Mouse (Mus musculus) gastrocnemius, postnatal 10 days (tissue): Measurements from ENCODE around the gene Wdr5. TPM values are rescaled to one million over a fixed set of nuclear protein-coding genes. Genes with fewer than 3 reads are reported as not detected.

Experiments used
- total RNA-seq, 2 experiments: library from RNA; stranded (reverse); gene quantifications; 2 replicates each; pipeline ENCODE4 v1.2.3; 2021

The Wdr5 gene
- total RNA-seq, 2 experiments from 2014 or later = 27.4 to 27.8 TPM

Other genes with a start within 250 kb of the Wdr5 start
- gene Vav2, start 88.1 kb upstream of the Wdr5 start, total RNA-seq = 1 to 10 TPM; 5.6 to 8.9 TPM
- gene Brd3os, start 72.8 kb upstream of the Wdr5 start, total RNA-seq = 1 to 10 TPM in 1 of 2 experiments, under 1 TPM in 1; 0.94 to 1.6 TPM
- 10 to 100 TPM; 52.3 to 53.6 TPM for gene Brd3, start 7.5 kb upstream of the Wdr5 start, total RNA-seq
- 10 to 100 TPM; 58.8 to 61.3 TPM for gene Rxra, start 161.3 kb downstream of the Wdr5 start, total RNA-seq